Mouse (Mus musculus): ENCODE data around the gene Cyb561. TPM values are rescaled to one million over a fixed set of nuclear protein-coding genes. Genes with fewer than 3 reads are reported as not detected.

The Cyb561 gene
- total and polyA plus RNA-seq, 3 experiments: 32.8 to 43.9 TPM; not detected in 1

GRCm38 (mm10) chr11:105989446-105989845 is 36.3 kb upstream of the Cyb561 start:
- TF ChIP-seq RAD21 (IDR thresholded peaks at IDR 0.05; ENCODE audit: low read depth, low read length) (no peak), ZC3H11A (IDR thresholded peaks at IDR 0.05; ENCODE audit: low read depth, low read length) (no peak), CHD2 (IDR thresholded peaks at IDR 0.05; ENCODE audit: low read length) (no peak), ETS1 (IDR thresholded peaks at IDR 0.05; ENCODE audit: low read depth, low read length) (no peak), HCFC1 (IDR thresholded peaks at IDR 0.05; ENCODE audit: low read depth, low read length) (no peak), TAL1 (IDR thresholded peaks at IDR 0.05; ENCODE audit: low read length) (no peak), MAFK (IDR thresholded peaks at IDR 0.05; ENCODE audit: borderline replicate concordance, low read depth, low read length) (no peak), GABPA (IDR thresholded peaks at IDR 0.05; ENCODE audit: low read depth, low read length) (no peak), MXI1 (IDR thresholded peaks at IDR 0.05; ENCODE audit: low read depth, low read length) (no peak), ZKSCAN1 (IDR thresholded peaks at IDR 0.05; ENCODE audit: low read depth, low read length) (no peak), CHD1 (IDR thresholded peaks at IDR 0.05; ENCODE audit: low read depth, low read length) (no peak), MEF2A (IDR thresholded peaks at IDR 0.05; ENCODE audit: extremely low read depth, insufficient replicate concordance, low read depth, low read length, poor library complexity, severe bottlenecking) (no peak)
- H3K9me3 ChIP-seq (replicated peaks; ENCODE audit: insufficient read depth, low read length): no peaks in the 10 kb centered on the region
- H3K27ac ChIP-seq (ENCODE audit: control insufficient read depth, low read depth, low read length): no peak overlapping the region
- no peaks in the 10 kb centered on the region for H3K4me1 ChIP-seq (ENCODE audit: control insufficient read depth in 1 of 2, insufficient read depth in 2 of 2, low read length in 2 of 2)
- H3K27me3 ChIP-seq (ENCODE audit: control insufficient read depth in 1 of 2, insufficient read depth in 2 of 2, low read length in 2 of 2): peaks cover 24 to 29% of the 10 kb centered on the region in 2 experiments
- H3K4me3 ChIP-seq (ENCODE audit: control insufficient read depth in 1 of 2, insufficient read depth in 1 of 2, low read depth in 2 of 2, low read length in 2 of 2): no peak overlapping the region
- no peak overlapping the region for H3K9ac ChIP-seq (ENCODE audit: control insufficient read depth, low read depth, low read length, poor library complexity, severe bottlenecking)
- no peaks in the 10 kb centered on the region for H3K79me2 ChIP-seq (ENCODE audit: control insufficient read depth, insufficient read depth, low read length, poor library complexity)
- no peak for DNase-seq (ENCODE audit: low read depth, low spot score)
- H3K36me3 ChIP-seq (ENCODE audit: control insufficient read depth in 1 of 2, insufficient read depth in 2 of 2, low read length in 2 of 2): no peaks in the 10 kb centered on the region

- Histone ChIP-seq H3K79me2 (ENCODE audit: control insufficient read depth, insufficient read depth, low read length, poor library complexity) (no peaks in the 10 kb centered on the region), H3K27ac (ENCODE audit: control insufficient read depth, low read depth, low read length) (no peak overlapping the region), H3K27me3 (ENCODE audit: control insufficient read depth in 1 of 2, insufficient read depth in 2 of 2, low read length in 2 of 2) (peaks cover 12 to 17% of the 10 kb centered on the region in 2 experiments), H3K9ac (ENCODE audit: control insufficient read depth, low read depth, low read length, poor library complexity, severe bottlenecking) (no peak overlapping the region), H3K4me1 (ENCODE audit: control insufficient read depth in 1 of 2, insufficient read depth in 2 of 2, low read length in 2 of 2) (no peaks in the 10 kb centered on the region), H3K36me3 (ENCODE audit: control insufficient read depth in 1 of 2, insufficient read depth in 2 of 2, low read length in 2 of 2) (no peaks in the 10 kb centered on the region), H3K4me3 (ENCODE audit: control insufficient read depth in 1 of 2, insufficient read depth in 1 of 2, low read depth in 2 of 2, low read length in 2 of 2) (no peak overlapping the region), H3K9me3 (replicated peaks; ENCODE audit: insufficient read depth, low read length) (no peaks in the 10 kb centered on the region)
- TF ChIP-seq E2F4 (IDR thresholded peaks at IDR 0.05; ENCODE audit: borderline replicate concordance, low read depth, low read length) (no peak), EP300 (IDR thresholded peaks at IDR 0.05; ENCODE audit: low read depth in 1 of 2, low read length in 2 of 2) (no peak), SMC3 (IDR thresholded peaks at IDR 0.05; ENCODE audit: low read depth, low read length) (no peak), TCF12 (IDR thresholded peaks at IDR 0.05; ENCODE audit: low read depth, low read length) (no peak), USF2 (IDR thresholded peaks at IDR 0.05; ENCODE audit: borderline replicate concordance in 1 of 2, insufficient read depth in 1 of 2, low read depth in 1 of 2, low read length in 2 of 2) (no peak), MAZ (IDR thresholded peaks at IDR 0.05; ENCODE audit: low read depth, low read length) (no peak), ETS1 (IDR thresholded peaks at IDR 0.05; ENCODE audit: low read depth, low read length) (no peak), RCOR1 (IDR thresholded peaks at IDR 0.05; ENCODE audit: low read depth, low read length) (no peak), JUND (IDR thresholded peaks at IDR 0.05; ENCODE audit: low read depth, low read length) (no peak), HCFC1 (IDR thresholded peaks at IDR 0.05; ENCODE audit: low read depth, low read length) (no peak), TAL1 (IDR thresholded peaks at IDR 0.05; ENCODE audit: low read length) (no peak), ZNF384 (IDR thresholded peaks at IDR 0.05; ENCODE audit: low read depth, low read length) (no peak), MAFK (IDR thresholded peaks at IDR 0.05; ENCODE audit: borderline replicate concordance, low read depth, low read length) (no peak), ZMIZ1 (IDR thresholded peaks at IDR 0.05; ENCODE audit: low read depth, low read length) (no peak), UBTF (IDR thresholded peaks at IDR 0.05; ENCODE audit: borderline replicate concordance, insufficient read depth, low read depth, low read length) (no peak), POLR2AphosphoS5 (IDR thresholded peaks at IDR 0.05; ENCODE audit: borderline replicate concordance, low read depth, low read length) (no peak), MEF2A (IDR thresholded peaks at IDR 0.05; ENCODE audit: extremely low read depth, insufficient replicate concordance, low read depth, low read length, poor library complexity, severe bottlenecking) (no peak)
- no peak for DNase-seq (ENCODE audit: low read depth, low spot score)
Measured at GRCm38 (mm10) chr11:105987446-105987845, 34.3 kb upstream of the Cyb561 start.
